Mouse (Mus musculus): ENCODE data around the gene Tbc1d8.

DNA sequence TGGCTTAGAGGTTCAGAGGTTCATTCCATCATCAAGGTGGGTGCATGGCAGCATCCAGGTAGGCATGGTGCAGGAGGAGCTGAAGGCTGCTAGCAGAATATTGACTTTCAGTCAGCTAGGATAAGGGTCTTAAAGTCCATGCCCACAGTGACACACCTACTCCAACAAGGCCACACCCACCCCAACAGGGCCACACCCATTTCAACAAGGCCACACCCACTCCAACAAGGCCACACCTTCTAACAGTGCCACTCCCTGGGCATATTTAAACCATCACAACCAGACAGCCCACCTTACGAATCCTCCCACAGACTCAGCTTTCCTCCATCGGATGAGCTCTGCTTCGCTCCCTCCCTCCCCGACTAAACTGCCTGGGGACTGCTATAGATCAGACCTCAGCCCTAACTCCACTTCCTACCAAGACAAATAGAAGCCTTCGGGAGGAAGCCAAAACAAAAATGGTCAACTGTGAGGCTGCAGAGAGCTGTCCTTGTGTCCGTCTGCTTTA, 15.6 kb downstream of the Tbc1d8 start:
- no peak for TF ChIP-seq JUND (conservative IDR thresholded peaks at IDR 0.05; ENCODE audit: low read depth, low read length)
- TF ChIP-seq USF1 (IDR thresholded peaks at IDR 0.05; ENCODE audit: low read depth, low read length) = no peak
- TF ChIP-seq IRF4 (IDR thresholded peaks at IDR 0.05; ENCODE audit: low read depth, low read length) = no peak
- TF ChIP-seq POLR2A (IDR thresholded peaks at IDR 0.05; ENCODE audit: low read depth, low read length) = no peak
- no peak for TF ChIP-seq CTCF (conservative IDR thresholded peaks at IDR 0.05 in 1 of 2, IDR thresholded peaks at IDR 0.05 in 1 of 2; ENCODE audit: low read depth in 2 of 2, low read length in 2 of 2)
- TF ChIP-seq MAX (IDR thresholded peaks at IDR 0.05; ENCODE audit: low read length) = no peak
- no peak for TF ChIP-seq BHLHE40 (IDR thresholded peaks at IDR 0.05; ENCODE audit: low read depth, low read length)
- TF ChIP-seq MAFK (IDR thresholded peaks at IDR 0.05; ENCODE audit: insufficient replicate concordance, low read length) = no peak
- no peak for TF ChIP-seq SIN3A (IDR thresholded peaks at IDR 0.05; ENCODE audit: low read length)
- TF ChIP-seq EP300 (IDR thresholded peaks at IDR 0.05; ENCODE audit: low read length) = no peak
- TF ChIP-seq RCOR1 (conservative IDR thresholded peaks at IDR 0.05; ENCODE audit: low read depth, low read length) = no peak
- no peak for TF ChIP-seq MYC (IDR thresholded peaks at IDR 0.05; ENCODE audit: low read depth, low read length)

Data from CH12.LX (cell line).